ENCODE assay signal across 8 mouse cellular contexts in the genomic region with DNA sequence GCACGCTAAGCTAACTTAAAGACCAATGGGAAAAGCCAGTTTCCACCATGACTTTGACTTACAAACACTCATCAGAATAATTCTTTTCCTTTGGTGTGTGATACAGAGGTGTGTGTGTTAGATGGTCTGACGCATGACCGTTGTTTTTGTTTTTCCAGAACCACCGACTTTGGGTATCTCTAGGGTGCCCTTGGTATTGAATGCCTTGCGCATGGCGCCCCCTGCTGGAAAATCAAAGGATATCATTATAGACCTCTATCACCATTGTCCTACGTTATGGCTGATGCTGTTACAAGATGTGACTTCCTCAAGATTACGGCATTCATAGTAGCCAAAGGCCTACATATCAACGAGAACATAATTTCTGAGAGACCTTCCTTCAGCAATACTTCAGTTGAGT. TPM values are rescaled to one million over a fixed set of nuclear protein-coding genes. Genes with fewer than 3 reads are reported as not detected.
A peak's percentile ranks its signal among the peaks of the same experiment; 100 is the strongest.
DNase-seq lines count a peak whose midpoint lies in the region; ATAC-seq and TF ChIP-seq lines count a peak whose summit lies in the region.

No protein-coding gene starts in this region.

- H3K27me3 ChIP-seq in forebrain, embryonic 12.5 days: no peaks in the 10 kb centered on the region
- H3K27me3 ChIP-seq in forebrain, embryonic 10.5 days (ENCODE audit: poor library complexity, severe bottlenecking): no peaks in the 10 kb centered on the region
- H3K27me3 ChIP-seq in embryonic facial prominence, embryonic 14.5 days (replicated peaks; ENCODE audit: control insufficient read depth, insufficient read depth, low read length): no peaks in the 10 kb centered on the region
- H3K27me3 ChIP-seq in kidney, embryonic 14.5 days (ENCODE audit: control insufficient read depth, insufficient read depth, low read length): no peaks in the 10 kb centered on the region
- no peaks in the 10 kb centered on the region for H3K27me3 ChIP-seq in liver, embryonic 12.5 days (replicated peaks)

- H3K9ac ChIP-seq in forebrain, embryonic 12.5 days: no peak overlapping the region
- H3K9ac ChIP-seq in embryonic facial prominence, embryonic 14.5 days (ENCODE audit: low read depth, low read length): no peak overlapping the region
- no peak overlapping the region for H3K9ac ChIP-seq in kidney, embryonic 14.5 days (ENCODE audit: low read depth, low read length)
- no peak overlapping the region for H3K9ac ChIP-seq in liver, embryonic 12.5 days

- no peak for DNase-seq in forebrain, embryonic 10.5 days (ENCODE audit: extremely low spot score, low spot score)
- peak; percentile 87 for DNase-seq in CD4-positive, CD25-positive, alpha-beta regulatory T cell, adult 2 months (ENCODE audit: low read depth, low spot score)
- peak; percentile 23 for DNase-seq in embryonic facial prominence, embryonic 14.5 days (ENCODE audit: low spot score)
- DNase-seq in right cerebral cortex, postnatal 25 days: peak; percentile 35

- H3K4me3 ChIP-seq in forebrain, embryonic 12.5 days (replicated peaks): no peak overlapping the region
- H3K4me3 ChIP-seq in forebrain, embryonic 10.5 days: no peak overlapping the region
- no peak overlapping the region for H3K4me3 ChIP-seq in bone marrow, adult 2 months (replicated peaks; ENCODE audit: control insufficient read depth, low read depth, low read length)
- H3K4me3 ChIP-seq in embryonic facial prominence, embryonic 14.5 days (ENCODE audit: low read depth, low read length): no peak overlapping the region
- no peak overlapping the region for H3K4me3 ChIP-seq in kidney, embryonic 14.5 days (ENCODE audit: low read length)
- H3K4me3 ChIP-seq in liver, embryonic 12.5 days: no peak overlapping the region

- no peak for TF ChIP-seq POLR2A in bone marrow, adult 2 months (IDR thresholded peaks at IDR 0.05; ENCODE audit: borderline replicate concordance, control insufficient read depth, low read depth, low read length)

- H3K4me1 ChIP-seq in forebrain, embryonic 12.5 days: no peaks in the 10 kb centered on the region
- no peaks in the 10 kb centered on the region for H3K4me1 ChIP-seq in forebrain, embryonic 10.5 days
- H3K4me1 ChIP-seq in bone marrow, adult 2 months (ENCODE audit: control insufficient read depth, insufficient read depth, low read length): no peaks in the 10 kb centered on the region; the same call in none of the 2 replicates
- H3K4me1 ChIP-seq in embryonic facial prominence, embryonic 14.5 days (ENCODE audit: control insufficient read depth, insufficient read depth, low read length): no peaks in the 10 kb centered on the region
- H3K4me1 ChIP-seq in kidney, embryonic 14.5 days (ENCODE audit: control insufficient read depth, insufficient read depth, low read length): no peaks in the 10 kb centered on the region
- H3K4me1 ChIP-seq in liver, embryonic 12.5 days: no peaks in the 10 kb centered on the region

- no peaks in the 10 kb centered on the region for H3K36me3 ChIP-seq in forebrain, embryonic 12.5 days (replicated peaks)
- H3K36me3 ChIP-seq in forebrain, embryonic 10.5 days (replicated peaks): no peaks in the 10 kb centered on the region
- H3K36me3 ChIP-seq in embryonic facial prominence, embryonic 14.5 days (ENCODE audit: control insufficient read depth, insufficient read depth, low read length): no peaks in the 10 kb centered on the region
- H3K36me3 ChIP-seq in kidney, embryonic 14.5 days (ENCODE audit: control insufficient read depth, insufficient read depth, low read length): no peaks in the 10 kb centered on the region
- H3K36me3 ChIP-seq in liver, embryonic 12.5 days: no peaks in the 10 kb centered on the region

- H3K9me3 ChIP-seq in forebrain, embryonic 12.5 days: no peaks in the 10 kb centered on the region
- H3K9me3 ChIP-seq in forebrain, embryonic 10.5 days: no peaks in the 10 kb centered on the region
- no peaks in the 10 kb centered on the region for H3K9me3 ChIP-seq in embryonic facial prominence, embryonic 14.5 days (ENCODE audit: control insufficient read depth, low read length)
- H3K9me3 ChIP-seq in kidney, embryonic 14.5 days (ENCODE audit: control insufficient read depth, low read length): no peaks in the 10 kb centered on the region
- H3K9me3 ChIP-seq in liver, embryonic 12.5 days (replicated peaks): no peaks in the 10 kb centered on the region

- peak; percentile 78 for TF ChIP-seq CTCF in bone marrow, adult 2 months (IDR thresholded peaks at IDR 0.05; ENCODE audit: control insufficient read depth, insufficient read depth, low read length)

- no peak overlapping the region for H3K4me2 ChIP-seq in forebrain, embryonic 12.5 days
- no peak overlapping the region for H3K4me2 ChIP-seq in embryonic facial prominence, embryonic 14.5 days (ENCODE audit: low read depth, low read length)
- H3K4me2 ChIP-seq in kidney, embryonic 14.5 days (replicated peaks; ENCODE audit: low read depth, low read length): no peak overlapping the region
- H3K4me2 ChIP-seq in liver, embryonic 12.5 days: no peak overlapping the region

- WGBS in forebrain, embryonic 12.5 days: 71% methylated on average over 9 of the region's 9 CpGs
- WGBS in forebrain, embryonic 10.5 days: 71% methylated on average over 9 of the region's 9 CpGs
- 21% methylated on average over 9 of the region's 9 CpGs for WGBS in bone marrow, adult 2 months
- 63% methylated on average over 9 of the region's 9 CpGs for WGBS in embryonic facial prominence, embryonic 14.5 days
- WGBS in kidney, embryonic 14.5 days: 72% methylated on average over 9 of the region's 9 CpGs
- 34% methylated on average over 9 of the region's 9 CpGs for WGBS in liver, embryonic 12.5 days (ENCODE audit: insufficient replicate concordance)

- H3K27ac ChIP-seq in forebrain, embryonic 12.5 days: no peak overlapping the region
- H3K27ac ChIP-seq in forebrain, embryonic 10.5 days: no peak overlapping the region
- H3K27ac ChIP-seq in bone marrow, adult 2 months (ENCODE audit: control insufficient read depth, insufficient read depth, low read depth, low read length, poor library complexity): no peak overlapping the region
- H3K27ac ChIP-seq in embryonic facial prominence, embryonic 14.5 days (replicated peaks; ENCODE audit: low read depth, low read length): no peak overlapping the region
- H3K27ac ChIP-seq in kidney, embryonic 14.5 days (ENCODE audit: low read depth, low read length): no peak overlapping the region
- no peak overlapping the region for H3K27ac ChIP-seq in liver, embryonic 12.5 days

- peak; percentile 49; the same call in 1 of the 2 replicates for ATAC-seq in forebrain, embryonic 12.5 days (ENCODE audit: low FRiP score)
- no peak for ATAC-seq in embryonic facial prominence, embryonic 14.5 days (ENCODE audit: low read depth)
- 0 out of 2 replicates have a peak, but pooled peaks have one; percentile 43 for ATAC-seq in kidney, embryonic 14.5 days (ENCODE audit: low FRiP score, low TSS enrichment)
- ATAC-seq in liver, embryonic 12.5 days: 0 out of 2 replicates have a peak, but pooled peaks have one; percentile 42

RNA-seq across cellular contexts. Expression of gene Bach1, which starts 56.1 kb away (rescaled TPM):
- 19.3 and 19.4 TPM in 2 replicates for polyA plus RNA-seq in forebrain, embryonic 12.5 days (2016; fragmentation: Nextera tagmentation; extraction: Ambion mirVana)
- 10.8 and 12.0 TPM in 2 replicates for polyA plus RNA-seq in forebrain, embryonic 10.5 days (2016; fragmentation: Nextera tagmentation; extraction: Ambion mirVana)
- polyA plus RNA-seq in bone marrow, adult 2 months (2011; ENCODE audit: insufficient read depth, insufficient read length, low replicate concordance, missing spikeins): 7.0 and 14.9 TPM in 2 replicates
- polyA plus RNA-seq in embryonic facial prominence, embryonic 14.5 days (2014; fragmentation: Nextera tagmentation; extraction: Ambion mirVana): 11.9 and 12.8 TPM in 2 replicates
- polyA plus RNA-seq in kidney, embryonic 14.5 days (2014; fragmentation: Nextera tagmentation; extraction: Ambion mirVana): 9.8 and 19.6 TPM in 2 replicates
- polyA plus RNA-seq in liver, embryonic 12.5 days (2016; fragmentation: Nextera tagmentation; extraction: Ambion mirVana): 8.8 and 10.6 TPM in 2 replicates
